Mouse (Mus musculus): Measurements from ENCODE around the gene Nradd.

The Nradd gene

DNA sequence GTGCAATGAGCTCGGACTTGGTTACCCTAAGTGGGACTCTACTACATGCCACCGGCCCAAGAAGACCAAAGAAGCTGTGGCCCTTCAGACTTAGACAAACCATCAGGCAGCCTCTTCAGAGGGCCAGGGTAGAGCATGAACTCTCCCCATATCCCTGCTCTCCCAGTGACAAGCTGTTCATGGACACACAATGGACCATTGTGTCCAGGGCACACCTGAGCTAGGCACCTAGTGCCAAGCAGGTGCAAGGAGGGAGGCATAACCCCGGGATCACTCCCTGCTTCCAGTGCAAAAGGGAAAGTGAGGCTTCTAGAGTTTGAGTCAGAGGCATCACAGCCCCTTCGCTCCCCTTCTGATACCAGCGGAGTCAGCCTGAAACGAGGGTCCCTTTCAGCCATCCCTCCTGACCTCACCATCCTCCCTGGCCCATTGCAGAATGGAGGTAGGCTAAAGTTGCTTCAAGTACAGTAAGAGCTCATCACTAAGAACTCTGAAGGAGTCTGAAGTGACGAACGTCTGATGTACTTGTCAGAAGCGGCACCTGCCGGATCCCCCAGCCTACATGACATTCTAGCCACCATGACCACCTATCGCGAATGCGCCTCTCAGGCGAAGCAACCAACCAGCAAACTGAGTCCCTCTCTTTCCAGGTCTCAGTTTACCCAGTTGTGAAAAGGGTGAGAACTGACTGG, 28.9 kb upstream of the Nradd start:
- no peak for DNase-seq

DNA sequence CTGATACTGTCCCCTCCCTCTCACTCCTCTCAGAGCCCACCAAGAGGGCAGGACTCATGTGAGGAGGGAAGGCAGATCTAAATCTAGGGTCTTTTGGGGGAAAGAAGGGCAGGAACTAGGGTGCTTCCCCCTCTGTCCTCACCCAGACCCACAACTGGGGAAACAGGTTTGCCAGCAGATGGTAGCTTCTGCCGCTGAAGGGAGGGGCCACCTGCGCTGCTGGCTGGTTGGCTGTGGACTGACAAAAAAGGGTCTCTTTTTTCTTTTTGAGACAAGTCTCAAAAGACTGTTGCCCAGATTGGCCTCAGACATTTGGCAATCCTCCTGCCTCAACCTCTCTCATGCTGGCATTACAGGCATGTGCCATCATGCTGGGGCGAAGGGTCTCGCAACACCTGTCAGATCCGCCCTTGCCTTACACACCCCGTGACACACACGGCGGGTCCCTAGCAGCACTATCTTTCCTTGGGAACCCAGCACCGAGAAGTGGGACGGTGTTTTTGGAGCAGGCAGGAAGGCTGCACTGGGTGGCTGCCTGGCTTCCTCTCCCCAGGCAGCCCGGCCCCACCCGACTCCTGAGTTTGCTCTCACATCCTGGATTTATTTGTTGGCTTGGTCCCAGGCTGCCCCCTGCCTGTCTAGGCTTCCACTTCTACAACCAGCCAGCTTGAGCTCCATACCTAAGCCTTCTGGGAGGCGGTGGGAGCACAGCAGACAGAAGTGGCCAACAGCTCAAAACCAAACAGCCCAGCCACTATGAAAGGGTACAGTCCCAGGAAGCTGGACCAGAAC, 27.9 kb upstream of the Nradd start:
- DNase-seq, result no peak

DNA sequence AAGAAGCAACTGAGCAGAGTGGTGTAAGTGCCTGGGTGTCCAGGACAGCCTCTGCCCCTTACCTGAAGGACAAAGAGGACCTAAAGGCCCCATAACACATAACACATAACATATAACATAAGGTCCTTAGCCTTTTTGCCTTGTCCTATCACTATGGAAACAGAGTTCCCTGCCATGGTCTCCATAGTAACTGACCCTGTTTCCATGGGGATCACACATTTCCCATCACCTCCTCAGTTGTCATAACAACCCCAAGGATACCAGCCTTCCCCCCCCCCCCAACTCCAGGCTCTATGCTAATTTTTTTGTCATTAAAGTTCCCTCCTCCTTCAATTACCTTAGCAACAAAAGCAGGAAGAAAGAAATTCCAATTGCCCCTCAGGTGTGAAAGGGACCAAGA, 25.5 kb upstream of the Nradd start:
- no peak for DNase-seq

DNA sequence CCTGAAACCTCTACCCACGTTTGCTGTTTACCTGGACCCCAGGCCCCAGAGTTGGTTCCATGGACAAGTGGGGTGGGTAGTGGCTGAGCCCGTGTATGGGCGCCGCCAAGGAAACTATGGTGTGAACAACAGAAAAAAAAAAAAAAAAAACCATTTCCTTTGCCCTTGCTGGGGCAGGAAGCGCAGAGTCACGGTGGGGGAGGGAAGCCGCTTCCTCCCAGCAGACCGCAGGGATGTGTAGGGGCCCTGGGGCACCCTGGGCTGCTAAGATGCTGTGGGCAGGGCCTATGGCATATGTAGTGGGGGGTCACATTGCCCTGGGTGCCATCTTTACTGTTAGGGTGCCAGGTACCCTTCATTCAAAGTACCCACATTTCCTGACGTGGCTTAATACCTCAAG, 21.0 kb upstream of the Nradd start:
- DNase-seq, result no peak

DNA sequence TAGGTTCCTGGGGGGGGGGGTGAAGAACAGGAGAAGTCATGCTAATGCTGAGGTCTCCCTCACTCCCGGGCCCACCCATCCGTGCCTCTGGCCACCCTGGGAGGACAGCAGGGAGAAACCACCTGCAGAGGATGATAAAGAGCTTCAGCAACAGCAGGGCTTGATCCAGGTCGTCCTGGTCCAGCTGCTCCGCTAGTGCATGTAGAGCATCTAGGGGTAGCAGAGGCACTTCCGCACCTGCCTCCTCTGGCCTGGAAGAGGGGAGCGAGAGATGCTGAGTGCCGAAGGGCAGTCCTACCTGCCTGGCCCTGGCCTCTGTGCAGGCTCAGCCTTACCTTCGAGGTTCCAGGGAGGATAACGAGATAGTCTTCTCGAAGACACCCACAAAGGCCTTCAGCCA, 20.0 kb upstream of the Nradd start:
- DNase-seq, result no peak

DNA sequence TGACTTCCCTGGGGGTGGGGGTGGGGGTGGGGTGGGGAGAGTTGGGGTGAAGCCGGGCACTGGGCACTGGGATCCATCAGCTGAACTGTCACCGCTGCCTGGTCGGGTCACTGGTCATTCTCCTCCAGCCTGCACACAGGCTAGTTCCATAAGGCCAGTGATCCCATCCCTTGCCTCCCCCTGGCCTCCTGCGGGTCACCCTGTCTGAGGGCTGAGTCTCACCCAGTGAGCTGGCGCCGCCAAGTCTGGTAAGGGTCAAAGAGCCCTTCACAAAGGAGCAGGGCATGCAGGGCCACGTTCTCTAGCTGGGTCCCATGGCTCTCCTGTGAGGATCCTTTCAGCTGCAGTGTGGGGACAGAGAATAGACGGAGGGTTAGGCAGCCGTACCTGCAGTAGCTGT, 19.5 kb upstream of the Nradd start:
- DNase-seq, result no peak

DNA sequence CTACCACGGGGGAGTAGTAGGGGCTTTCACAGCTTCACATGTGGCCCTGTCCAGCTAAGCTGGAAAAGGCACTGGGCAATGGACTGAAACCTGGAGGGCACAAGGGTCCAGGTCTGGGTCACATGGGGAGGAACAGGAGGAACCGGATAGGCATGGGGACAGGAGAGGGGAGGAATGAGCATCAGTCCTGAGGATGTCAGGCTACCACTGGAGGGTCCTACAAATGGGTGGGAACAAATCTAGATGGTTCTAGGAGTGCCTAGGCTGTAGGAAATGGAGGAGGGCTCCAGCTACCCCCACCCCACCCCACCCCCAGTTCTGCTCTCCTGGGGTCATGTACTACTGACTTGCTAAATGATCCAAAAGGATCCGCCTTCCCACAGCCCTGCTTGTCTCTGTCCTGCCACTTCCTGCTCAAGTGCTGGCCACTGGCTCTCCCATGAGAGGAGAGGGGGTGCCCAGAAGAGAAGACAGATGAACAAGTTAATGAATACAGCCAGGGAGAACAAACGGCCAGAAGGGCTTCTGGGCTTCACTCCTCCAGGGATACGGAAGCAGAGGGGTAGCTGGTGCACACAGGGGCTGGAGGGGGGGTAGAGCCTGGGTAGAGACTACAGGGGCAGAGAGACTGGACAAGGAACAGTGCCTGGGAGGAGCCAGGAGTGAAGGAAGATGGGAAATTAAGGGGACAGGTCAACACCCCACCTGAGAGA, 18.7 kb upstream of the Nradd start:
- no peak for DNase-seq

DNA sequence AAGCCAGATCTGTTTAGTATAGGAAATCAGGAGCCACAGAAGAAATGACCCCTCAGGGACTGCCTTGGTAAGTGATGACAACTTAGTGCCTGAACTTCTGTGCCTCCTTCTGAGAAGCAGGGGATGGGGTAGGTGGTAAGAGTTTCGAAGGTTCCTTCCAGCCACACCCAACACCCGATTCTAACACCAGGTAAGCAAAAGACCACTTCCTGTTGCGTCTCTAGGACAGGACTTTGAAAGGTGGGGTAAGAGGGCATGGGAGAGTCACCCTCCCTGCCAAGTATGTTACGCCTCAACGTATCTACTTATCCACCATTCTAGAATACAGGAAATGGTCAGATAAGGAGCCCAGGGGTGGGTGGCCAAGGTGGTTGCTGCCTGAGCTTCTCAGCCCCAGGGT, 16.8 kb upstream of the Nradd start:
- DNase-seq, result no peak

DNA sequence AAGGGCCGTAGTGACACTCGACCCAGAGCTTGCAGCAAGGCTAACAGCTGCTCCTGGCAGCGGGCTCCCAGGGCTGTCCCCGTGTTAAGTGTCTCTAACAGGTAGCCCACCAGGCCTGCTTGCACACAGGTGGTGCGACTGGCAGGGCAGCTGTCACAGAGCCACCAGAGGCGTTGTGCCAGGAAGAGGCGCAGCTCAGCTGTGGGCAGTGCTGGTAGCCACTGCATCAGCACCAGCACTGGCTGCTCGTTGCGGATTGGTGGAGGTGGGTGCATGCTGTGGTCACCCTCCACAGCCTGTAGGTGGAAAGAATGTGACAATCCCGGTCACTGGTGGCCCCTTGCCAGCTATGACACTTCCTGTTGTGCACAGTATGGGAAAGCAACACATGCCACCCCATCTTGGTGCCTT, 14.4 kb upstream of the Nradd start:
- peak; percentile 62 to 67 for DNase-seq

DNA sequence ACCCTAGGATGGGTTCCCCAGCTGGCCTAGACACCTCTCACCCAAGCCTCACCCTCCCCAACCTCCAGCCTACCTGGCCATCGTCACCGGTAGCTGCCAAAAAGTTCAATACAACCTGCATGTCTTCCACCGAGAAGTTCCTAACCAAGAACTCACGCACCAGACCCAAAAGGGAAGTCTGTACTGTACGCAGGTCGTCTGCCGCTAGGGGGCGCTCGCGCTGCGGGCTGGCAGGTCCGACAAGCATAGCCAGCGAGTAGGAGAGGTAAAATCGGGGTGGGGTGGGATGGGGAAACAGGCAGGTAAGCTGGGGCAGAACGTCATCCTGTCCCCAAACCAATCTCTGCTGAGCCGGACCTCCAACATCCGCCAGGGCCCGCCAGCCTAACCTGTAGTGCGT, 11.0 kb upstream of the Nradd start:
- peak; percentile 90 to 97 for DNase-seq

DNA sequence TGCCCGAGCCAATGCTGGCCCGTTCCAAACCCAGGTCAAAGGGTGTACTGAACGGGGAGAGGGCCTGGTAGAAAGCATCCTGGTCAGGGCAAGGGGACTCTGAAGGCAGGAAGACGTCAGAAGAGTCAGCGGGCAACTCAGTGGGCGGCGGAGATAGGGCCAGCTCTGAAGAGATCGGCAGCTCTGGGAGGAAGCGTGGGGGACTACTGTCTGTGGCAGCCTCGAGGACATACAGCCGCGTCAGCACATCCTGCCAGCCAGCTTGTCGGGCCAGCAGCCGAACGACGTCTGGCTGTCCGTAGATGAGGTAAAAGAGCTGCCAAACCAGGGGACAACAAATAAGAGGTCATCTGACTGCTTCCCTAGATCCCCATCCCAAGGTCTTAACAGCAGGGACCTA, 9.6 kb upstream of the Nradd start:
- no peak for DNase-seq

DNA sequence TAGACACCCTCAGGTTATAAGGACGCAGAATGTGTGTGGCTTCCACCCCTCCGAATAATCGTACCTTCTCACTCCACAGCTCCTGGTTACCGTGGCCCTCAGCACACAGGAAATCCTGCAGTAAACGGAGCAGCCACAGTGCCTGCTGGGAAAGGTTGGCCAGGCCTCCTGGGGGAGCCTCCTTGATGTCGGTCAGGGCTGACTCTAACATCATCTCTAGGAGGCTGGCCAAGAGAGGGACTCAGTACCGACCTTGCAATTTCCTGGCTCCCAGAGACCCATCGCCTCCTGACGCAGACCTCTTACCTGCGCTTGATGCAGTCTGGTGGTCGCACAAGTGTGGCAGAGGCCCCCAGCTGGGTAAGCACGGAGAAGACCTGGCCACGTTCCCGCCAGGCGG, 8.4 kb upstream of the Nradd start:
- no peak for DNase-seq

DNA sequence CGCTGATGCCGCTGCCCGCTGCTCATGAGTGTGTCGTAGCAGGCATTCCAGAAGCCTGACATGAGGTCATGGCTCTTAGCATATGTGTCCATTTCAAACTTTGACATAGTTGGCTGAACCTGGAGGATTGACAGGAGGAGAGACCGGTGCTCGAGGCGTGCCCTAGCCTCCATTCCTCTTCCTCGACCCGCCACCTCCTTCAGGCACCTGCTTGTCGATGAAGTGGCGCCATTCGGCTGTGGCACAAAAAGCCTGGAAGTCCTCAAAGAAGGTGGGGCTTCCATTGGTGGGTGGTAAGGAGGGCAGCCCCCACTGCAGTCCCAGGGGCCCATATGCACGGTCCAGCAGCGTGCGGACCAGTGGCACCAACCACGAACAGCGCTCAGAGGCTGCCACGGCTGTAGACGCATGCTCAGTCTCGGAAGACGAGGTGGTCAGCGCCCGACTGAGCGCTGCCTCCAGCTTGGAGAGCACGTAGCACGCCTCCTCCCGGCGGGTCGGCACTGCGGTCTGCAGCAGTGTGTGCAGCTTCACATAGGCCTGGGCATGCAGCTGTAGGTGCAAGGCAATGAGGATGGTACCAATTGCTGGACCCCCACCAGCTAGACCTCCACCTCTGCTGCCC, 7.5 kb upstream of the Nradd start:
- DNase-seq, result peak in 1 of 2 experiments; percentile 44

DNA sequence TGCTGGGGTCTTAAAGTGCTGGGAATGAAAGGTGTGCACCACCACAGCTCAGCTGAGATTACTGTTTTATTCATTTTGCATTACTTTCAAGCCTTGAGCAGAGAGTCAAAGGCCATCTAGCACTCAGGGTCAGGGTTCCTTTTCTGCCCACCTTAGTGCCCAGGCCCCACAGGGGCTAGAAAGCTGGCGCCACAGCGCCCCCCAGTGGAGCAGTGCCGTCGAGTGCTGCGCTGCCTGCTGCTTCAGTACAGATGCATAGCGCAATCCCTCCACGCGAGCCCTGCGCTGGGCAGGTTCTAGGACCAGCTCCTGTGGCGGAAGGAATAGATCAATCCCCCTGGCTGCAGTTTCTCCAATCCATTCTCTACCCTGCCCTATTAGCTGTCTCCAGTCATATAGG, 6.9 kb upstream of the Nradd start:
- peak; percentile 63 to 80 for DNase-seq

DNA sequence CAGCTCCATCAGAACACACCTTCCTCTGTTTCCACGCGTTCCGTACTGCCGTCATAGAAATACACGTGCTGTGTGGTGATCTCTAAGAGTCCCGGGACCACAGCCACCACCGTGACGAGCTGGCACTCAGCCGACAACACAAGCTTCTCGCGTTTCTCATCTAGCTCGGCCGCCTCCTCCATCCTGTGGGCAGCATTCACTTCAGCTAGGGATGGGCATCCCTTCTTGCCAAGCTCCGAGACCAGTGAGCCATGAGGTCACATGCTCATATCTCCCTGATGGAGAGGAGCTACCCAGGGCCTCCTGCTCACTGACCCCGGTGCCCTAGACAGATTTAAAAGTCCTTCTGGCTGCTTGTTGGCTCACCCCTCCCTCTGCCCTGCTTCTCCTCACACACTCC, 5.9 kb upstream of the Nradd start:
- peak in 1 of 2 experiments; percentile 41 for DNase-seq

DNA sequence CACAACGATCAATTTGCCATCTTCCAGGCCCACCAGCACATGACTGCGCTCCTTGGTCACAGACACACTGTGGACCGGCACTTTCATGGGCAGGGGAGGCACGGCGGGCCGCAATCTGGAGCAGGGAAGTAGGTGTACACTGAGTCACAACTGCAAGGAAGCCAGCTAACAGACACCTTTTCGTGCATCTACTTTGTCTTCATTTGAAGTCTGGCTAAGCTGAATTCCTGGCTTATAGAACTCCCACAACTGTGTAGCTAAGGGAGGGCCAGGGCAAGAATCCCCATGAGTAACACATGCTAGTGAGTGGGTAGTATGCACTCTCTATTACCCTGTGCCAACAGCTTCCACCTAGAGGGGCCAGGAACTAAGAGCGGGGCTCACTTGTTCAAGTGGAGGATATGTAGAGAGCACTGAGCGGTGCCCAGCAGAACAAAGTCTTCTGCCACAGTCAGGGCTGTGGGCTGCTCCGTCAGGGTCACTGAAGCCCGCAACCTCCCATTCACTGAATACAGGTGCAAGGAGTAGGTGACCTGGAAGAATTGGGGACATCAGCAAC, 1.2 kb upstream of the Nradd start:
- no peak for DNase-seq

DNA sequence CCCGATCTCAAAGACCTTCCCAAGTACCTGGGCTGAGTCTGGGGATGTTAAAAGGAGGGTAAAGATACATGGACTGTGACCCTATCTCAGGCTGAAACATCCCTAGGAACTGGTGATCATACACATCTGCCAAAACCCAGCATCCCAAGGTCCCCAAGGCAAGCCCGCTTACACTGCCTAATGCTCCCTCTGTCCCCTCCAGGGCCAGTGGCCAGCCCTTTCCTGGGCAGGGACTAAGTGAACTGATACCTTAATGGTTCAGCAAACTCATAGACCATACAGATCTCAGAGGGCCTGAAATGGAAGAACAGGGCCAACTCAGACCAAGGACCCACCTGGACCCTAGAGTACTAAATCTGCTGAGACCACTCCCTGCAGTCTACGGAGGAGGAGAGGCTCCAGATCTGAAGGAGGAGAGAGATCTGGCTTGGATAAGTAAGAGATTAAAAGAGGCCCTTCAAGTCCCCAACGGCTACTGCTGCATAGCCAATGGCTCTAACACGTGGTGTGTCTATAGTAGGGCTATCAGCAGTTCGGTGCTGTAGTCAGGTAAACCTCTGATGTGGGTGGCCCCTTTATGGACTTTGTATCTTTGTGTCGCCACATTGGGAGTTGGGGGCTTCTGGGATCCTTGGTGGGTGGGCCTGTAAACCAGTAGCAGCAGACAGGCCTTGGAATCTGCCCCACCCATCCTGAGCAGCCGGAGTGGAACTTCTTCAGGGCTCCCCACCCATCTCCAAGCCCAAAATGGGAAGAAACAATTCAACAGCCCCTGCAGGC, 646 bp downstream of the Nradd start:
- DNase-seq, result no peak

DNA sequence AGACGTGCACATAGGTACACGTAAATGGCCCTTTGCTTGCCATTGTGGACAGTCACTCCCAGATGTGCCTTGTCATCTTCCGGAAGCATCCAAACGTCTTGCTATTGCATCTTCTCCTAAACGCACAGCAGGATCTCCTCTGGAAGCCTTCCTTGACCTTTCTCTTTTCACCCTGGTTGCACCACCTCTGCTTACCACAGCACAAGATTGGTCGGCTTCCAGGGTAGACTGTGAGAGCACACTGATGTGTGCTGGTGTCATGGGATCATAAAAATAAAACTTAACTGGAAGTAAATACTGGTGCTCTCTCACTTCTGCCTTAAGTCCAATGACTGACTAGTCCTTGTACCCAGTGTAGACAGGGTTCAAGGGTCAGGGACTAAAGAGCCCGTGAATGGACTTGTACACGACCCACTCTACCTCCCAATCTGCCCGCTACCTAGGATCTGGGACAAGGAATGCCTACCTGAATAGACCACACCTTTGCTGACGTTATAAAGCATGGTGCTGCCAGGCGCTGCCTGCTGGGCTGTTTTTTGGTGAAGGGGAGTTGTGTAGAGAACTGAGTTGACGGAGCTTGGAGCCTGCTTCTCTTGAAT, 1.5 kb downstream of the Nradd start:
- DNase-seq, result no peak

DNA sequence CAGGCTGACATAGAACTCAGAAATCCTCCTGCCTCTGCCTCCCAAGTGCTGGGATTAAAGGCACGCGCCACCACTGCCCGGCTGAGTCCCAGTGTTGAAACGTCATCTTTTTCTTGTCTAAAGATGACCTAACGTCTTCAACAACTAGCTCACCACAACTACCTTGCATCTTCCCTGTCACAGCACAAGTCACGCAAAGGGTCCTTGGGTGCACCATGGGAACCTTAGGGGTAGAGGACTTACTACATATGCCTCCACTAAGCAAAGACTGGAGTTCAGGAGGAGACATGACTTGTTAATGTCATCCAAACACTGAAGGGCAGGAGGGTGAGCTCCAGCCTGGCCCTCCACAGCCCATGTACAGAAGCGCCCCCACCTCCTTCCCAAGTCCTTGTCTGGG, 3.6 kb downstream of the Nradd start:
- DNase-seq, result no peak

DNA sequence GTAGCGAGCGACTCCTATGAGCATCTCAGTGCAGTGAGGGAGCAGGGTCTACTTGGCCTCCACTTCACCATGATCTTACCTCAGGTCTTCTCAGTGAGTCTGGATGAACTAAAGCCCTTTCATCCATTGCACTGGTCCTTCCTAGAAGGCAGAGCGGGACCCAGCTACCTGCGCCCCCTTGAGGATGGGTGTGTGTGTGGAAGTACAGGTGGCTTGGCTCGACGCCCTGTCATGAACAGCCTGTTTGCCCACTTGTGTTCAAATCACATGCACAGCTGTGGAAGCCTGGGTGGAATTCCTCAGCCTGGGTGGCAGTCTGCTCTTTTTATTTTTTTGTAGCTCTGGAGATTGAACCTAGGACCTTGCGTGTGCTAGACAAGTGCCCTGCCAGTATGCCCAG, 4.1 kb downstream of the Nradd start:
- DNase-seq, result peak in 1 of 2 experiments; percentile 34

DNA sequence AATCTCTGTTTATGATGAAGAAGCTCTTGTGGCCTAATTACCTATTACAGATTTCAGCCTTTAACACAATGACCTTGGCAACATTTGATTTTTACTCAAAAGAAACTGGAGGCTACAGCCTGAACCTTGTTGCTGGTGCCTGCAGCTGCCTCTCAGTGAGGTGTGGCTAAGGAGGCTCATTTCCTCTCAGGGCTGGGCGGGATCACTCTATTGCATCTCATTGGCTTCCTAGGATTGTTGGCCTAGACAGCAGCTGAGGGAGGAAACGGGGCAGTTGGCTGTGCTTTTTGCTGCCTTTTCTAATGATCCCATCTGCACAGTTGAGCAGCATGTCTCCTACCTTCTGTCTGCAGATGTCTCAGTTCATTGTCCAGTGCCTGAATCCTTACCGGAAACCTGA, 7.2 kb downstream of the Nradd start:
- DNase-seq, result no peak

DNA sequence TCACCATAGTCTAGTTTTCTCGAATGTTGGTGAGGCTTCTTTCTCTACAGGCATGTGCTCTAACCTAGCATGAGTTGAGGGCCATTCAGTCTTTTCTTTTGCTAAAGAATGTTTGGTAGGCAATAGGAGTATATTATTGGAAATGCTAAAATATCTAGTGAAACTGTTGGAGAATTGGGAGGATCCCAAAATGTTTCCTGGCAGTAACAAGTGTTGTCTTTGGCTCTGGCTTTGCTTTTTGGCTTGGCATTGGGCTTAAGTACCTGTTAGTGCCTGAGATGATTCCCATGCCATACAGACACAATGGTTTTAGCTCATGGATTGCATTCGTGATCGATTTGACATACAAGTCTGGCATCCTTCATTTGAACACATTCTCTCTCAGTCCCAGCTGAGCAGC, 12.8 kb downstream of the Nradd start:
- no peak for DNase-seq

Data from cerebellum, postnatal 25 days (tissue).